Mouse (Mus musculus) E14TG2a.4 (cell line): Measurements from ENCODE around the gene Trim47.

Source experiments
- H3K27me3 ChIP-seq: 2 replicates; pipeline ENCODE4 v1.6.1; 2014; ENCODE audit warnings: low read length, control low read depth; ENCODE audit not compliant: insufficient read depth
- H3K36me3 ChIP-seq: 2 replicates; pipeline ENCODE4 v1.6.1; 2014; ENCODE audit warnings: low read length, control low read depth; ENCODE audit not compliant: insufficient read depth
- H3K4me1 ChIP-seq: replicated peaks from 2 replicates; pipeline ENCODE4 v1.6.1; 2014; ENCODE audit warnings: low read depth, low read length, control low read depth
- H3K4me3 ChIP-seq: replicated peaks from 2 replicates; pipeline ENCODE4 v1.5.1; 2014; ENCODE audit warnings: mild to moderate bottlenecking, low read length
- H3K9me3 ChIP-seq: 2 replicates; pipeline ENCODE4 v1.6.1; 2014; ENCODE audit warnings: low read length, control low read depth
- CTCF ChIP-seq: conservative IDR thresholded peaks from 2 replicates; pipeline ENCODE4 v1.5.1; 2014; ENCODE audit warnings: low read length
- NANOG ChIP-seq: IDR thresholded peaks from 2 replicates; pipeline ENCODE4 v1.6.1; 2014; ENCODE audit warnings: borderline replicate concordance, low read length, mixed read lengths
- POU5F1 ChIP-seq: IDR thresholded peaks from 2 replicates; pipeline ENCODE4 v1.6.1; 2014; ENCODE audit warnings: low read length, borderline replicate concordance

The Trim47 gene

DNA sequence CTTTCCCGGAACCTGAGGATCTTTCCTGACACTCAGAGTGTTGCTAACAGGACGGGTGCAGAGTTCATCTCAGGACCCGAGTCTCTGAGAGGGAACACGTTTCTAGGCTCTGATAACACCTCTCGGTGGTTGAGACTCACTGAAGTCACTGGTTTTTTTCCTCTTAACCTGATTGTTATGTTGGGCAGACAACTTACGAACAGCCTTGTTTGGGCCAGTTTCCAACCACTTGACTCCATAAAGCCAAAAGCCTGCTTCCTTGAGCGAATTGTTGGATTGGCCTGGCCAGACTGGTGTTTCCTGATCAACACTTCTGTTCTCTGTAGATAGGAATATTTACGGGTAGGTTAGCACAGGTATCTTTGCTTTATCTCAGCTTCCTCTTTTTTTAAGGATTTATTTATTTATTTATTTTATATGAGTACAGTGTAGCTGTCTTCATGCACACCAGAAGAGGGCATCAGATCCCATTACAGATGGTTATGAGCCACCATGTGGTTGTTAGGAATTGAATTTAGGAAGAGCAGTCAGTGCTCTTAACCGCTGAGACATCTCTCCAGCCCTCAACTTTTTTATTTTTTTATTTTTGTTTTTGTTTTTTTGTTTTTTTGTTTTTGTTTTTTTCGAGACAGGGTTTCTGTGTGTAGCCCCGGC, 38.1 kb downstream of the Trim47 start:
- peaks cover 21% of the 10 kb centered on the region for H3K36me3 ChIP-seq
- no peak overlapping the region for H3K4me3 ChIP-seq
- H3K27me3 ChIP-seq = no peaks in the 10 kb centered on the region
- TF ChIP-seq CTCF (no peak), NANOG (no peak), POU5F1 (no peak)
- peaks cover 47% of the 10 kb centered on the region for H3K4me1 ChIP-seq
- H3K9me3 ChIP-seq = no peaks in the 10 kb centered on the region

DNA sequence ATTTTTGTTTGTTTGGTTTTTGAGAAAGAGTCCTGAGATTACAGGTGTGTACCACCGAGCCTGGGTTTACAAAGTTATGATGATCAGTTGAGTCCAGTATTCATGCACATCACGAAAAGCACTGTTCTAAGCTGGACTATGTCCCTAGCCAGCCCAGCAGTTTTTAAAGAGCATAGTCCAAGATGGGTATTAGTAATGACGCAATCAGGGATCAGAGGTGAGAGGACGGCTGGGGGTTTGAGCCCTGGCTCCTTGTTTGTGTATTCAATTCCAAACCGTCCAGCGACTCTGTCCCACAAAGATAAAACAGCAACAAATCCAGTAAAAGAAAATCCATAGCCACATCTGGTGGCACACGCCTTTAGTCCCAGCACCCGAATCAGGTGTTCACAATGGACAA, 38.8 kb downstream of the Trim47 start:
- Histone ChIP-seq H3K27me3 (no peaks in the 10 kb centered on the region), H3K36me3 (peaks cover 27% of the 10 kb centered on the region), H3K4me1 (peaks cover 49% of the 10 kb centered on the region), H3K4me3 (peak overlapping the region; percentile 76; the same call in 1 of the 2 replicates), H3K9me3 (no peaks in the 10 kb centered on the region)
- TF ChIP-seq POU5F1 (no peak), NANOG (no peak), CTCF (no peak)

- TF ChIP-seq CTCF (peak; percentile 53), POU5F1 (no peak)
- Histone ChIP-seq H3K4me1 (peaks cover 55% of the 10 kb centered on the region), H3K27me3 (no peaks in the 10 kb centered on the region), H3K36me3 (peaks cover 33% of the 10 kb centered on the region), H3K4me3 (peak overlapping the region; percentile 76), H3K9me3 (no peaks in the 10 kb centered on the region)
These were observed 39.5 kb downstream of the Trim47 start for GRCm38 (mm10) chr11:116087194-116088130.

- Histone ChIP-seq H3K9me3 (no peaks in the 10 kb centered on the region), H3K4me3 (peak within 1 kb of the TSS; percentile 76), H3K27me3 (no peaks in the 10 kb centered on the region), H3K4me1 (peaks cover 58% of the 10 kb centered on the region), H3K36me3 (peaks cover 43% of the 10 kb centered on the region)
- TF ChIP-seq POU5F1 (no peak), CTCF (no peak), NANOG (no peak)
These were observed 40.5 kb downstream of the Trim47 start, which contains the start of gene Wbp2 for GRCm38 (mm10) chr11:116086258-116087193. TSS of gene Wbp2 (minus strand) at chr11:116086995.

DNA sequence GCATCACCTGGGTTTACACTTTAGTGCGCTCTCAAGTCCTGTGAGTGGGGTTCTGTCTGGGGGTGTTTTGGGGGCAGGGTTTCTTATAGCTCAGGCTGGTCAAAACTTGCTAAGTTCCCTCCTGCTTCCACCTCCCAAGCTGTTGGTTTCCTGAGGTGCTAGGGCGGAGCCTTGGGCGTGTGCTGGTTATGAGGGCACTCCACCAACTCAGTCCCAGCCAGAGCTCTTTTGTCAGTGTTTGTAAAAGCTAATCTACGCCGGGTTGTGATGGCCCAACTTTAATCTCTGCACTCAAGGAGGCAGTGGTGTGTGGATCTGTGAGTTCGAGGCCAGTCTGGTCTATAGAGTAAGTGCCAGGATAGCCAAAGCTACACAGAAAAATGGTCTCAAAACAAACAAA, 42.8 kb downstream of the Trim47 start:
- Histone ChIP-seq H3K4me3 (no peak overlapping the region), H3K27me3 (no peaks in the 10 kb centered on the region), H3K4me1 (peaks cover 79% of the 10 kb centered on the region), H3K9me3 (no peaks in the 10 kb centered on the region), H3K36me3 (peaks cover 65% of the 10 kb centered on the region)
- no peak for TF ChIP-seq NANOG
- TF ChIP-seq CTCF = no peak
- TF ChIP-seq POU5F1 = no peak

DNA sequence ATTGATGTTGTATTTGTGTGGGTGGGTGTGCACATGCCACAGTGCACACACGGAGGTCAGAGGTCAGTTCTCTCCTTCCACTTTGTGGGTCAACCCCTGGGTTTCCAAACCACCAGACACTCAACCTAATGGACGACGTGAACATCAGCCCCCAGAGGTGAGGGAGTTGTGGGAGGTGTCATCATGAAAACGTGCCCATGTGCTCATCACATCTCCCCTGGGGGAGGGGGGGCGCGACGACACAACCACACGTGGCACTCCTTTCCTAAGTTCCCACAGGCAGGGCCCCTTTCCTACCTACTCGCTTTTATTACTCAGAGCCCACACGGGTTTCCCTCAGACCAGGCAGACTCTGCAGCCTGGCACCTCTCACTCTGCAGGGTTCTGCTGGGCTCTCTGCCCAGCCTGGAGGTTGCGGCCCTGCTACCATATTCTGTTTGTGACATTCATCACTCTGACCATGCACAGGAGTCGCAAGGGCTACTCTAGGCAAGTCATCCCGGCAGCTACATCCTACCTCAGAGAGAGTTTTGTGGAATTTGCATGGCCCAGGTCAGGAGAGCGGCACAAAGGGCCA, 43.8 kb downstream of the Trim47 start:
- H3K4me3 ChIP-seq = no peak overlapping the region
- H3K27me3 ChIP-seq = no peaks in the 10 kb centered on the region
- TF ChIP-seq CTCF (no peak), NANOG (no peak), POU5F1 (no peak)
- peaks cover 87% of the 10 kb centered on the region for H3K4me1 ChIP-seq
- H3K9me3 ChIP-seq = no peaks in the 10 kb centered on the region
- H3K36me3 ChIP-seq = peaks cover 71% of the 10 kb centered on the region

DNA sequence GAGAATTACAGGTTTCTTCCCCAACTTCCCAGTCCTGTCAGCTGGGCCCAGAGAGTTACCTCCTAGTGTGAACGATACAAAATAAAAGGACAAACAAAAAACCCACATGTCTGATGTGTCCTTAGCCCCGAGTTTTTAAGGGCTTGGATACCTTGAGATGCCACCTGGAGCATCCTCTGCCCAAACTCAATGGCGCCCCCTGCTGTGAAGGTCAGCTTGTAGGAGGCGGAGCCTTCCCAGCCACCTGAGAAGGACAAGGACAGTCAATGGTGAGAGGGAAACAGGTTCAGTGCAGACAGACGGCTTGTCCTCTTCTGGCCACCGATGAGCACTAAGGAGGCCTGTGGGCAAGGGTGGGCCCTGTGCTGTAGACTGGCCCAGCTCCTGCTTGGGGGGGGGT, 45.9 kb downstream of the Trim47 start:
- TF ChIP-seq POU5F1 = no peak
- TF ChIP-seq CTCF = peak; percentile 28
- peaks cover 71% of the 10 kb centered on the region for H3K36me3 ChIP-seq
- H3K9me3 ChIP-seq = no peaks in the 10 kb centered on the region
- H3K4me1 ChIP-seq = peaks cover 98% of the 10 kb centered on the region
- H3K4me3 ChIP-seq = 0 out of 2 replicates have a peak overlapping the region, but pooled peaks have one; percentile 4
- H3K27me3 ChIP-seq = no peaks in the 10 kb centered on the region
